16 mouse cellular contexts compared by ENCODE assay signal in the genomic region with DNA sequence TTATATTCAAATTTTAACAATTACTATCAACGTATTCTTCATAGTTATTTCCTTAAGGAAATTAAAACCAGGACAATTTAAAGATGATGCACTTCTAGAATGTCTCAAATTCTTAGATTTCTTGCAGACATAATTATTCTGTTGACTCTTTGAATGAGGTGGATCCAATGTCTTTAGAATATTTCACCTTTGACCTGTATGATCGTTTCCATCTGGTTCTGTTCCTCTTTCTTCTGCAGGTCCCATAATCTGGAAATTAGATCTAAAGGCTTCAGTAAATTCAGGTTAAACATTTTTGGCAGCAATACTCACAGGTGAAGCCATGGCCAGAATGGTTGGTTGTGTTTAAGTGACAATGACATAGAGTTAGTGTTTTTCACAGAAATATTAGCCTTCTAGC.
"Had no signal": no experiment of that assay in that cellular context is flagged by ENCODE, and none has a peak within 500 bp of the region (broad histone marks: within the 10 kb centered on the region; RNA-seq: fewer than 3 reads in every experiment).

No protein-coding gene starts in this region.

- H3K4me3 ChIP-seq: neural tube, embryonic 13.5 days; neural tube, embryonic 15.5 days; stomach, embryonic 15.5 days had no signal

- H3K27ac ChIP-seq: neural tube, embryonic 13.5 days; neural tube, embryonic 15.5 days; stomach, embryonic 15.5 days; stomach, postnatal 0 days had no signal

- H3K9ac ChIP-seq: neural tube, embryonic 13.5 days; neural tube, embryonic 15.5 days; stomach, embryonic 15.5 days had no signal

- H3K36me3 ChIP-seq: neural tube, embryonic 13.5 days; neural tube, embryonic 15.5 days; stomach, embryonic 15.5 days had no signal

- H3K4me1 ChIP-seq: neural tube, embryonic 13.5 days; neural tube, embryonic 15.5 days; stomach, embryonic 15.5 days had no signal

- H3K9me3 ChIP-seq: neural tube, embryonic 15.5 days; stomach, embryonic 15.5 days had no signal

- H3K4me2 ChIP-seq: neural tube, embryonic 13.5 days; neural tube, embryonic 15.5 days; stomach, embryonic 15.5 days had no signal

- DNase-seq: retina, postnatal 1 day; right cerebral cortex, adult 18-20 months; right cerebral cortex, postnatal 14 days; right cerebral cortex, postnatal 25 days; right cerebral cortex, postnatal 4 days; spleen, adult 18-20 months; thymus, adult 18-20 months; thymus, adult 2 months; thymus, postnatal 14 days; thymus, postnatal 25 days; thymus, postnatal 36 days; thymus, postnatal 4 days had no signal

- H3K27me3 ChIP-seq: neural tube, embryonic 13.5 days; neural tube, embryonic 15.5 days; stomach, embryonic 15.5 days had no signal
